In the genomic region with DNA sequence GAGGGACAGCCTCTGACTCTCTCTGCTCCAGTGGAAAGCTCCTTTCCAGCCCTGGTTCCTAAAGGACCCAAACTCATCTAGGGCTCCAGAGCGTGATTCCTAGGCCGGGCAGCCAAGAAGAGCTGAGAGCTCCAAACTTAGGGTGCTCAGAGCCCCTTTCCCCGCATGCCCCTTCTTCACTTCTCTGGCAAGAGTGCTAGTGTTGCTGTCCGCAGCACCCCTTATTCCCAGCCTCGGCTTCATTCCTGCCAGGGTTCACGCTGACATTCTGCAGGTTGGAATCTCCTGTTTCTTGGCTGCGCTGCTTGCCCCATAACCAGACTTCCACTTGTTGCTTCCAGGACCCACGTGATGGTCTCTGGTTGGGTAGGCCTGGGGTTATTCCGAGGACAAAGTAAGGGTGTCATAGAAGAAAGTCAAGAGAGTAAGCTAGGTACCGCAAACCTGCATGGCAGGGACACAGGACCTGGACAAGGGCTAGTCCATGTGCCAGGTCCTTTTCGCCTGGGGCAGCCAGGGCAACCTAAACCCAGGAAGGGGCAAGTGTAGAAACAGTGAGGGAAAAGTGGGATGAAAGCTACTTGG, we compare ENCODE assay signal across 9 mouse cellular contexts. TPM values are rescaled to one million over a fixed set of nuclear protein-coding genes. Genes with fewer than 3 reads are reported as not detected.
DNase-seq lines count a peak whose midpoint lies in the region; ATAC-seq and TF ChIP-seq lines count a peak whose summit lies in the region.
"Had no signal": no experiment of that assay in that cellular context is flagged by ENCODE, and none has a peak within 500 bp of the region (broad histone marks: within the 10 kb centered on the region; RNA-seq: fewer than 3 reads in every experiment).

No protein-coding gene starts in this region.

- no peaks in the 10 kb centered on the region for H3K9me3 ChIP-seq in heart, embryonic 12.5 days (replicated peaks)
- H3K9me3 ChIP-seq in hindbrain, embryonic 11.5 days (ENCODE audit: control insufficient read depth, low read length), result no peaks in the 10 kb centered on the region

- H3K27me3 ChIP-seq in heart, embryonic 12.5 days (replicated peaks), result peaks cover 71% of the 10 kb centered on the region
- H3K27me3 ChIP-seq in hindbrain, embryonic 11.5 days (ENCODE audit: control insufficient read depth, insufficient read depth, low read length), result peaks cover 41% of the 10 kb centered on the region

- no peak for TF ChIP-seq CTCF in bone marrow, adult 2 months (IDR thresholded peaks at IDR 0.05; ENCODE audit: control insufficient read depth, insufficient read depth, low read length)

- no peak for ATAC-seq in heart, embryonic 12.5 days (ENCODE audit: insufficient number of reproducible peaks, low FRiP score)
- no peak for ATAC-seq in hindbrain, embryonic 11.5 days (ENCODE audit: low FRiP score)
- 0 out of 2 replicates have a peak, but pooled peaks have one; percentile 8 for ATAC-seq in megakaryocyte progenitor cell, adult 5-6 weeks (replicated peaks; ENCODE audit: poor library complexity)
- ATAC-seq: Patski had no signal

- no peak for DNase-seq in heart, postnatal 25 days (ENCODE audit: low spot score)
- DNase-seq in hindbrain, embryonic 11.5 days (ENCODE audit: low spot score), result peak; percentile 46
- DNase-seq in urinary bladder, adult 2 months (ENCODE audit: low spot score), result no peak
- no peak for DNase-seq in right cerebral cortex, adult 2 months (ENCODE audit: low spot score in 2 of 2)
- DNase-seq in natural killer cell, adult 2 months (ENCODE audit: low spot score in 2 of 2), result no peak

- H3K4me2 ChIP-seq in heart, embryonic 12.5 days, result peak overlapping the region; percentile 76
- H3K4me2 ChIP-seq in hindbrain, embryonic 11.5 days (replicated peaks; ENCODE audit: low read depth, low read length), result peak overlapping the region; percentile 67

- 4% methylated on average over 11 of the region's 11 CpGs for WGBS in heart, embryonic 12.5 days
- WGBS in bone marrow, adult 2 months, result 14% methylated on average over 11 of the region's 11 CpGs
- 4% methylated on average over 11 of the region's 11 CpGs for WGBS in hindbrain, embryonic 11.5 days

- H3K4me3 ChIP-seq in heart, embryonic 12.5 days, result peak overlapping the region; percentile 46
- H3K4me3 ChIP-seq in bone marrow, adult 2 months (replicated peaks; ENCODE audit: control insufficient read depth, low read depth, low read length), result peak overlapping the region; percentile 88
- H3K4me3 ChIP-seq in hindbrain, embryonic 11.5 days (ENCODE audit: low read depth, low read length), result peak overlapping the region; percentile 30

- TF ChIP-seq POLR2A in bone marrow, adult 2 months (IDR thresholded peaks at IDR 0.05; ENCODE audit: borderline replicate concordance, control insufficient read depth, low read depth, low read length), result no peak

- H3K36me3 ChIP-seq in heart, embryonic 12.5 days, result no peaks in the 10 kb centered on the region
- H3K36me3 ChIP-seq in hindbrain, embryonic 11.5 days (ENCODE audit: control insufficient read depth, insufficient read depth, low read length), result no peaks in the 10 kb centered on the region

- peaks cover 22% of the 10 kb centered on the region for H3K4me1 ChIP-seq in heart, embryonic 12.5 days (replicated peaks)
- H3K4me1 ChIP-seq in bone marrow, adult 2 months (ENCODE audit: control insufficient read depth, insufficient read depth, low read length), result no peaks in the 10 kb centered on the region; the same call in 1 of the 2 replicates
- H3K4me1 ChIP-seq in hindbrain, embryonic 11.5 days (replicated peaks; ENCODE audit: control insufficient read depth, insufficient read depth, low read length), result peaks cover 2% of the 10 kb centered on the region; the same call in 1 of the 2 replicates

- no peak overlapping the region for H3K27ac ChIP-seq in heart, embryonic 12.5 days (ENCODE audit: poor library complexity, severe bottlenecking)
- peak overlapping the region; percentile 56 for H3K27ac ChIP-seq in bone marrow, adult 2 months (ENCODE audit: control insufficient read depth, insufficient read depth, low read depth, low read length, poor library complexity)
- H3K27ac ChIP-seq in hindbrain, embryonic 11.5 days (ENCODE audit: low read depth, low read length), result no peak overlapping the region

- intact Hi-C loops in heart, postnatal 25 days (cut with DNase I), result no loop called here

- H3K9ac ChIP-seq in heart, embryonic 12.5 days, result no peak overlapping the region
- no peak overlapping the region for H3K9ac ChIP-seq in hindbrain, embryonic 11.5 days (ENCODE audit: low read depth, low read length)

RNA-seq across cellular contexts. Expression of gene Irf4, which starts 0.6 kb away (rescaled TPM):
- 0.09 TPM in 1 of 2 replicates, not detected in the other for polyA plus RNA-seq in heart, embryonic 12.5 days (2016; fragmentation: Nextera tagmentation; extraction: Ambion mirVana)
- 1 to 10 TPM in 1 of 2 experiments, under 1 TPM in 1; 0.99 to 1.3 TPM for total RNA-seq in heart, postnatal 25 days (2021)
- 3.0 and 6.3 TPM in 2 replicates for polyA plus RNA-seq in bone marrow, adult 2 months (2011; ENCODE audit: insufficient read depth, insufficient read length, low replicate concordance, missing spikeins)
- 0.03 and 0.06 TPM in 2 replicates for polyA plus RNA-seq in hindbrain, embryonic 11.5 days (2014; fragmentation: Nextera tagmentation; extraction: Ambion mirVana)
- 0.05 and 0.47 TPM in 2 replicates for total RNA-seq in megakaryocyte progenitor cell, adult 5-6 weeks (2015)
- 0.07 and 0.29 TPM in 2 replicates for total RNA-seq in megakaryocyte progenitor cell, adult 5-6 weeks (2017)
- 2.3 TPM in 2 replicates for polyA plus RNA-seq in urinary bladder, adult 2 months (2012; rRNA removed)

Comparison
In these comparisons a context has a peak if more than half of its experiments do, and no peak if none do; other contexts are left out.
1. H3K4me3 ChIP-seq: peak in every context shown above with its lines; median percentile 88 in bone marrow, adult 2 months; 46 in heart, embryonic 12.5 days; 30 in hindbrain, embryonic 11.5 days.